Mouse (Mus musculus) c-Kit-negative CD71-positive TER-119-positive erythroid progenitor cells, embryonic 14.5 days (primary cell): ENCODE results near the gene Gp5.
"Not testable (repeated sequence)": the region's sequence is repeated elsewhere in the genome, so short reads cannot be mapped to it uniquely, and the experiment has no call there.

Source experiments
- DNase-seq: peaks from one replicate; pipeline ENCODE4 v3.0.0-alpha.2; 2013; ENCODE audit warnings: low read depth, low spot score

The Gp5 gene

DNA sequence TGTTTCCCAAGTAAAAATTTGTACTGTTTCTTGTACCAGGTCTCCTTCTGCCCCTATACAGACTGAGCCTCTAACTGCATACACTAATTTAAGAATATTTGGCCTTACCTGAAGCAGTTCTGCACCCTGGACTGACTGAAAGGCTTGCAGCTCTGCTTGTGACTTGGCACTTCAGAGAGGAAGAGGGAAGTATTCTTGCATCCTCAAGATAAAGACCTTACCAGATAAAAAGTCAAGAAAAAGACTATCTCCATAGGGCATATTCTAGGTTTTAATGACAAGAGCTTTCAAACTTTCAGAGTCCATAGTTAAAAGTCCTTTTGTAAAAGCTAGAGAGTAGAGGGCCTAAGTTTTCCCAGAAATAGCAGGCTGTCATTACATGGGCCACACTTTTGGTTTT is at the start of gene Gp5:
Gp5 (minus strand) TSS at position 133 of the 400 bp plus-strand sequence.
- no peak for DNase-seq

DNA sequence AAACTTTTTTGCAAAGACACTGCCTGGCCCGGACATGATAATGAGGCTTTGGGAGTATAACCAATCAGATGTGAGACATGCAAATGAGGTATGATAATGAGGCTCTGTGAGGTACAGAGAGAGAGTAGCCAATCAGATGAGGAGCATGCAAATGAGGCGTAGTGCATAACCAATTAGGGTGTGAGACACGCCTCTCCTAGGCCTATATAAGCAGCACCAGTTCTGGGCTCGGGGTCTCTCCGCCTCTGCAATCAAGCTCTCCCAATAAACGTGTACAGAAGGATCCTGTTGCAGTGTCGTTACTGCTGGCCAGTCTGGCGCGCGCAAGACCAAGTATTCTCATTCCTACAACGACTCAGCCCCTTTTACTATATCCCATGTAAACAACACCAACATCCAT is 42.9 kb upstream of the Gp5 start:
- DNase-seq = not testable (repeated sequence)

DNA sequence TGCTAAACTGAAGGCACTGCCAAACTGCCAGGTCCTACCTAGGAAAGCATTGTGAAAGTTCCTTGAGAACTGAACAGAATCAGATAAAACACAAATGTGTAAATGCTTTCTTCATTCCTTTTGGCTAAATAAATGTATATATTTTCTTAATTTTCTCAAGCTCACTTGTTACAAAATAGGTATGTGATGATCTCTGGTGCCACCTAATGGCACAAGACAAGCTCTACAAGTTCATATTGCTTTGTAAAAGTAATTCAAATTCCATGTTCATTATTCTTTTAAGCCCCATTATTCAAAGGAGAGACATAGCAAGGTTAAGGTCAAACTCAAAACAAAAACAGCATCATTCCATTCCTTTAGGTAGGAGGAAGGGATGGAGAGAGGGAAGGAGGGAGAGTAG is 3.7 kb upstream of the Gp5 start:
- DNase-seq = no peak

DNA sequence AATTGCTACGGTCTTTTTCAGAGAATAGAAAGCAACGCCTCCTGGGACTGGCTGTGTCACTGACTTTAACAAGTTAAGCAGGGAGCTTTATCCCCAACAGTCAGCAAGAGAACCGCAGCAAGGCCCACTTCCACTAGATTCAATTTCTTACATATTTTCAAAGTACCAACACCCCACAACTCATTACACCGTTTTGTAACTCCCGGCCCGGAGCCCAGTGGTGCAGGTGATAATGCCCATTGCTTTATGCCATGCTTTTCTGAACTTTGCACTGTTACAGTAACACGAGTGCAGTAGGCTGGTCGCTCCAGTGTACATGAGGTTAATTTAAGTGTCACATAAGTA is 436 bp downstream of the Gp5 start:
- no peak for DNase-seq

DNA sequence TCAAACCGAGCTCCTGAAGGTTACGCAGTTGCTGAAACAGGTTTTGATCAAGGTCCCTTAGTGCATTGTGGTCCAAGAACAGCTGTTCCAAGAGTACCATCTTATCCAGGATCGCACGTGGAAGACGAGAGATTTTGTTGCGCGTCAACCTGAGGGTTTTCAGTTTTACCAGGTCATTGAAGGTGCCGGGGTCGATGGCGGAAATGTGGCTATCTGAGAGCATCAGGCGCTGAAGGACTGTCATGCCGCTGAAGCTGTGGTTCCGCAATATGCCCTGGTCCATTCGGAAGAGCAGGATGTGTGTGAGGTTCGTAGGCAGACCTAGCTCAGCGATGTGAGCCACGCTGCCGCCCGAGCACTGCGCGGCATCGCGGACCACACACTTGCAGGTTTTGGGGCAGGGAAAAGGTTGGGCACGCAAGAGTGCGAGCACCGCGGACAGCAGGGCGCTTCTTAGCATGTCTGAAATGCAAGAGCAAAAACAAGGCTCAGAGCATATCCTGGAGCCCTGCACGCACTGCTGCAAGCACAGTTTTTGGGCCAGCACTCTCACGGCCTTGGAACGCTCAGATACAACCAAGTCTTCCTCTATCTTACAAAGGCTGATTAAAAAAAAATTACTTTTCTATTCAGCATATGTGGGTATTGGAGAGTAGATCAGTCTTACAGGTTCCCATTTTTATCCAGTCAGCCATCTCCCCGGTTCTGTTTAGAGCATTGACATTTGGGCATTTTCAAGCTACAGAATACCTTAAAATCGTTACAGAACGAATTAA is 996 bp downstream of the Gp5 start:
- no peak for DNase-seq

DNA sequence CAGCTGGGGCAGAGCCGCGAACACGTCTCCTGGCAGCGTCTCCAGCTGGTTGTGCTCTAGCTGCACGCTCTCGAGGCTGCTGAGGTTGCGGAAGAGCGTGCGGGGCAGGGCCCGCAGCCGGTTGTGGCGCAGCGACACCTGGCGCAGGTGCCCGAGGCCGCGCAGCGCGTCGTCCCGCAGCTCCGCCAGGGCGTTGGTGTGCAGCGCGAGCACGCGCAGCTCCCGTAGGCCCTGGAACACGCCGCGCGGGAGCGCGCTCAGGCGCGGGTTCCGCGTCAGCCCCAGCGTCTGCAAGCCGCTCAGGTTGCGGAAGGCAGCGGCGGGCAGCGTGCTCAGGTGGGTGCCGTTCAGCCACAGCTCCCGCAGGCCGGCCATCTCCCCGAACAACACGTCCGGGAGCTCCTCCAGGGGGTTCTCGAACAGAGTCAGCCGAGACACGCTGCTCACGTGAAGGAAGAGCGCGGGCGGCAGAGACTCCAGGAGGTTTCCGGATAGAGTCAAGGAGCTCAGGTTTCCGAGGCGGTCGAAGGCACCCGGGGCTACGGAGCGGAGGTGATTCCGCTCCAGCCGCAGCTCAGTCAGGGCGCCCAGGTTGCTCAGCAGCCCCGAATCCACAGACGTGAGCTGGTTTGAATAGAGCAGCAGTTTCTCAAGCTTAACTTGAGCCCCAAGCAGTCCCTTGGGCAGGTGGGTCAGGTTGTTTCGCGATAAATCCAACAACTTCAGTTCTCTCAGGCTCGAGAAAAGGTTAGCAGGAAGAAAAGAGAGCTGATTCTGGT is 1.8 kb downstream of the Gp5 start:
- no peak for DNase-seq

DNA sequence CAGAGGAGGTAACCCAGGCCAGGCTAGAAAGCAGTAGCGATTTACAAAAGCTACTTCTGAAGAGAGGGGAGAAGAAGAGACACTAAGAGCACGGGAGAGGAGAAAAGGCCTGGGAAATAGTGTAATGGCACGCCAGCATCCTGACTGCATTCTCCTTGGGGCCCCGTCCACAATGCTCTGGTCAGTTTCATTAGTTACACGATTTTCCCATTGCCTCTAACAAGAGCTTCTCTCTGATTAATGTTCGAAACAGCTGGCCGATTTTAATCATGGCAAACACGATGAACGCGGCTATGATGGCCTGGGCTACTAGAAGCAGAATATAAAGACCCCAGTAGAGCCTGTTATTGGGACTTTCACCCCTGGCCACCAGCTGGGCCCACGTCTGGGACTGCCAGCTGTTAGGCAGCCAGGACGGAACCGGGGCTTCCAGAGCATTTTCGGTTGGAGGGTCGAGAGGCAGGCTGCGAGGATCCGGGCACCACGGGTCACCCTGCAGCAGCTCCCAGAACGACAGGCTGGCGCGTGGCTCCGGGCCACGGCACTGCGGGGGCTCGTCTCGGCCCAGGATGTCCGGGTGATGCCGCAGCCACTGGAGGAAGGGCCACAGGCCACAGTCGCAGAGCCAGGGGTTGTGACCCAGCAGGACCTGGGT is 2.5 kb downstream of the Gp5 start:
- DNase-seq = no peak

DNA sequence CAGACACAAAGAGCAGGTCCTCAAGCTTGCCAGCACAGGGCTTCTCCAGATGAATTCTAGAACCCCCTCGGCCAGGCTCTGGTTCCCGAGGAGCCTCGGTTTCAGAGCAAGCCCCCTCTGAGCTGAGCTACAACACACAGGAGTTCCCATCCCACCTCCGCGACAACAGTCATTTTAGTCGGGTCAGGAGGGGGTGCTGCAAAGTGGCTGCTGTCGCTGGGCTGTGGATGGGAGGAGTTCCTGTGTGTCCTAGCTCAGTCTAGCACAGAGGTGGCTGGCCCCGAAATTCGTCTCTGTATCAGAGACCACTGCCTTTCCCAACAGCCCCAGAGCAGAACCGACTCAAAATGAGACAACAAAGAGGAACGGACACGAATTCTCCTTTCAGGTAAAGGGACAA is 3.3 kb downstream of the Gp5 start:
- DNase-seq = no peak

DNA sequence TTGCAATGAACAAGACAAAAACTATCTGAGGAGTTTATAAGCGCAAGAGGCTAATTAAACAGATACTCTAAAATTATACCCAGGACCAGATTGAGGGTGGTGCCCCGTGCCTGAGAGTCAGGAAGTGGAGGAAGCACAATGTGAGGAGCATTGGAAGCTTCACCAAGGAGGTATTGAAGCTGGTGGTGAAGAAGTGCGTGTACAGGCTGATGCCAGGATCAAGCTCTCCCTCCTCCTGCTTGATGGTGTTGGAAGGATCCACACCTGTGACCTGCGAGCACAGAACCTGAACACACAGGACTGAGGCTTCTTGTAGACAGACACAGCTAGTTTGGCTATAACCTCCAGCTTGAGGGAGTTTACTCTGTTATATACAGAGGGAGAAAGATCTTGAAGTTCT is 4.5 kb downstream of the Gp5 start:
- no peak for DNase-seq

DNA sequence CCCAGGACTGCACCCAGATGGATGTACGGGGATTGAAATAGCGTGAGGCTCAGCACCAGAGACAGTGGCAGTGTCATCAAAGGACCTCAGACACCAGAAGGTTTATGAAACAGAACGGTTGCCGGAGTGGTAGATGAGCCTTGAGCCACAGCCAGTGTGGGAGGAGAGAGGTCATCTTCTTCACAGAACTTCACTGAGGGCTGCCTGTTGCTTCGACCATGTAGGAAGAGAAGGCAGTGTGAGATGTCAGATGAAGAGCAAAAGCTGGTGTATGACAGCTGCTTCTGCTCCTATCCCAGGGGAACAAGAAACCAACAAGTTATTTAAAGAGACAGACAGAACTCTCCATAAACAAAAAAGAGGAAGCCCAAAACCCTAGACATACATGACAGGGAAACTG is 6.3 kb downstream of the Gp5 start:
- no peak for DNase-seq

DNA sequence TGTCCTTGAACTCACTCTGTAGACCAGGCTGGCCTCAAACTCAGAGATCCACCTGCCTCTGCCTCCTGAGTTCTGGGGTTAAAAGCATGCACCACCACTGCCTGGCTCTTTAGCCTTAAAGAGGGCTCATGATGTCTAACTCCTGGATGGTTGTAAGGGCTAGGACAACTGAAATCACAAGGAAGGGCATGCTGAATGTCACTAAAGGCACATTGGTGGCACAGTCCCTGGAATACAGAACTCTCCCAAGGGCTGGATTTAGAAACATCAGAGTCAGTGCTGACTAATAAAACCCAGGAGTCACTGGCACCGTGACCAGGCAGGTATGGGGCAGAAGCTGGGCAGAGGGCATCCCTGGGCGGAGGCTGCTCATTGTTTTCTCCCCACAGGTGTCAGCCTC is 7.2 kb downstream of the Gp5 start:
- DNase-seq = no peak

DNA sequence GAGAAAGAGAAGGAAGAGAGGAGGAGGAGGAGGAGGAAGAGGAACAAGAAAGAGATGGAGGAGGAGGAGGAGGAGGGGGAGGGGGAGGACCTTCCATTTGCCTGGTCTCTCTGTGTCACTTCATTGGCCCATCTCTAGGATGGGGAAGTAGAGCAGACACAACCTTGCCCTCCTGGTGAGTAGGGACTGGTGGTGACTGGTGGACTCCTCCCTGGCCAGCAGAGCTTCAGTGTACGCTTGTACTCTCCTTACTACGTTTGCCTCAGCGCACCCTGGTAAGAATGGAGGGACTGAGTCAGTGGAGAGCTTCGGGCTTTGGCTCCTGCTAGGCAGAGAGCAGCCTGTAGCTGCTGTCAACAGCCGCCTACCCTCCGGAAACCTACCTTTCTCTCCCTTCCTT is 7.9 kb downstream of the Gp5 start:
- no peak for DNase-seq

DNA sequence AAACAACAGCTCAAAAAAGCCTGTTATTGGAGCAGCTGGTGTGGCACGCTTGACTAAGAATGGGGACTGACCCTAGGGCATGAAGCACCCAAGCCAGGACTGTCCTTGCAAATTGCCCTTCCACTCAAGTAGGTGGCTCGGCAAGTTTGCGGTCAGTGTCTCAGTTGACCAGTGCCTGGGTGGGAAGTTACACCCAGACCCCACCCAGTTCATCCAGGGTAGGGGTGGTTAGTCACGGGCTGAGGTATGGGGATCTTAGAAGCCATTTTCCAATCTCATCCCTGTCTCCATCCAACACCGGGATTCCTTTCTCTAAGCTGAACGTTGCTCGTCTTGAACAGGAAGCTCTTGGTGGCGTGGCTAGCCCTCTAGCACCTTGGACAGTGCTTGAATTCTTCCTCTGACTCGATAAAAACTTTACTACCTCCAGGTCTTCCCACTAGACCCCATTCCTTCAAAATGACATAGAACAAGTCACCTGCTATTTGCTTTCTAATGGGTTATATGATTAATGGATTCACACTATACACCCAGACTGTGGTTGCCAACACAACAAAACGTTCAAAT is 10.8 kb downstream of the Gp5 start:
- DNase-seq = no peak

DNA sequence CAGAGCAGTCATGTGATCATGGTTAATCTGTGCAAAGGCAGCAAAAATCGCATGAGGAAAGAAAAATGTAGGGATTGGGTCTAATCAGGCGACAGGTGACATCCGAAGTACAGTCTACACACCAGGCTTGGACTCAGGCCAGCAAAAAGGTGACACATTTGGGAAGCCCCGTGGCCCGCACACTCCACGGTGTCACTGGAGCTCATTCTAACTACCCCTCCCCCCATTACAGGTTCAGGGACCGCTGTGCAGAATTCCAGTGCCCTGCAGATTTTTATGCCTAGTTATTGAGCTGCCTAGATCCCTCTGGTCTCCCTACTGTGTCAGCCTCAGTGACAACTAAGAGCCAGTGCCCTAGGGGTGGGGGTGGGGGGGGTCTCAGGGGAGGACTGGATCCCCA is 13.1 kb downstream of the Gp5 start:
- no peak for DNase-seq

DNA sequence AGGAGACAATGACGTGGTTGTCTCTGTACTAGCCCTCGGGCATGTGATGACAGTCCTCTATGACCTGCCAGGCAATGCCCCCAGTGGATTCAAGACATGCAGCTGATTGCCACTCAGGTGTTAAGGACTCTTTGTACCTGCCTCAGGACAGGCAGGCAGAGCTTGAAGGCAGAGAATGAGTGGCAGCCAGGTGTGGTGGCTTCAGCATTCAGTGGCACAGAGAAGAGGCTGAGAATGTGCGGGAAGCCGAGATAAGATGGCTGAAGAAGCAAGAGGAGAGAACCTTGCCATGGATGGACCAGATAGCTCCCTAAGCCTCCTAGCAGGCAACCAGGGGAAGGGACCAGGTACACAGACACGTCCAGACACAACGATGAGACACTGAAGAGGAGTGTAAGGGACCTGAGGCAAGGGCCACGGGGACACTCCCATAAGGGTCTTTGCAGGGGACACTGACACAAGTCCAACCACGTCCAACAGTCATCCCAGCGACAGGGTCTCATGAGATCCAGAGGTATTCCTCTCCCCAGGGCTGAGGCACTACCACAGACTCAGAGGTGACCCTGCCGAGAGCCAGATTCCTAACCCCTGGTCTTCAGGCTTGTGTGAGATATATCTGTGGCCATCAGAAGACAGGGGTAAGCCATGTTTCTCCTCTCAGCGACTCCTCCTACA is 13.8 kb downstream of the Gp5 start:
- DNase-seq = no peak

DNA sequence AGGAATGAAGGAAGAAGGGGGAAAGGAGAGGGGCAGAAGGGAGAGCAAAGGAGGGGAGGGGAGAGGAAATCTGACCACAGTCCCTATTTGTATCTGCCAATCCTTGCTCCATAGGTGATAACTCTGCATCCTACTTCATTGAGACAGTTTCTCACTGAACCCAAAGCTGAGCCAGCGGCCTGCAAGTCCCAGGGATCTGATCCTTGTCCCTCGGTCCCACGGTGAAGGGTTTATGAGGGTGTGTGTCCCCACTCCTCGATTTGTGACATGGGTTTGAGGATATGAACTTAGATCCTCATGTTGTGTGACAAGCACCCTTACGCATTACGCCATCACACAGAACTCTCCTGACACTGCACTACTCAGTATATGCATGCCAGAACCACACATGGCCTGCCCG is 15.5 kb downstream of the Gp5 start:
- no peak for DNase-seq

DNA sequence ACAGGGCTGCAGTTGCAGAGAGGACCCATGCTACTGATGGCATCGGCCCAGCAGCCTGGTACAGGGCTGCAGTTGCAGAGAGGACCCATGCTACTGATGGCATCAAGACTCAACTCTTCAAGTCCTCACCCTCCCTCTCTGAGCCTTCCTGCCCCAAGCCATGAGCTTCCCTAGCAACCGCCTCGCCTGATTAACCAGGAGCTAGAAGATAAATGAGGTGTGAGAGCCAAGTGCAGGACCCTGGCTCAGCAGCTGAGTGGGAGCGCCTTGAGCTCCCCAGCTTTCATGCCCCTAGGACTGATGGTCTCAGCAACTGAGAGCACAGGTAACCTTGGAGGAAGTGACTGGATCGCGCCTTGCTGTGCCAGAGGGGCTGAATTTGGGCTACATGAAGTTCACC is 20.1 kb downstream of the Gp5 start:
- no peak for DNase-seq

DNA sequence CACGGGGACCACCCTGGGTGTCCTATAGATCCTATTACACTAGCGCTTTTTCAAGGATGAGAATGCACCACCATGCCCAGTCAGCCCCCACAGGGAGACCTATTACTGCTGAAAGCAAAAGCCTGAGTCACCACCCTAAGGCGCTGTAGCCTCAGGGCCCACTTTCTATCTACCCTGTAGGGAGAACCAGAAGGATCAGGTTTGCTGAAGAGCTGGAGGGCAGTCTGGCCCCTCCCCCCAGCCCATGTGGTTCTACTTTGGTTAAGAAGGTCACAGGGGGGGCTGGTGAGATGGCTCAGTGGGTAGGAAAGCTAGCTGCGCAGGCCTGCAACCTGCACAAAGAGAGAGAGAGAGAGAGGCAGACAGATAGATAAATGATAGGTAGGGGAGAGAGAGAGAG is 24.9 kb downstream of the Gp5 start:
- no peak for DNase-seq

DNA sequence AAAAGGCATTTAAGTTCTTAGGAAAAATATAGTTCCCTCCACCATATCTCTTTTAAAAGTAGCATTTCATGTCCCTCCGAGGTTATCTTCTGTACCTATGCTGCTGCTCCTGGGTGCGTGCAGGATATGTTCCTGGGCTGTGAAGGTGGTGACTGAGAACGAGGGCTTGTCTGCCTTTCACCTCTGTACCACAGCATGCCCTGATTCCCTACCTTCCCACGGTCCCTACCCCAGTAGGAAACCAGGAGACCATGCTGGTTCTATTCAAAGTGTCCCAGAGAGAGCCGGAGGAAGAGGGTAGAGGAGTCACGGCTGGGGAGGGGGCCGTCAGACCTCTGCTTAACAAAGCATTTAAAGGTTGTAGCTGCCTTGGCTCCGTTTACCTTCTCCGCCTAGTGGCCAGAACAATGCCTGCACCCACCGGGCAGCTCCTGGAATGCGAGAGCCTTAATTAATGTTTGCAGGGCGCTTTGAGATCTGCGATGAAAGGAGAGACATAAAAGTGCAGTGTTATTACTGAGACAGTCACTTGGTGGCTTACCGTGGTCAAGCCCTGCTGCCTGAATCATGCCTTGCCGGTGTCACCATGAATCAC is 26.7 kb downstream of the Gp5 start:
- DNase-seq = no peak

DNA sequence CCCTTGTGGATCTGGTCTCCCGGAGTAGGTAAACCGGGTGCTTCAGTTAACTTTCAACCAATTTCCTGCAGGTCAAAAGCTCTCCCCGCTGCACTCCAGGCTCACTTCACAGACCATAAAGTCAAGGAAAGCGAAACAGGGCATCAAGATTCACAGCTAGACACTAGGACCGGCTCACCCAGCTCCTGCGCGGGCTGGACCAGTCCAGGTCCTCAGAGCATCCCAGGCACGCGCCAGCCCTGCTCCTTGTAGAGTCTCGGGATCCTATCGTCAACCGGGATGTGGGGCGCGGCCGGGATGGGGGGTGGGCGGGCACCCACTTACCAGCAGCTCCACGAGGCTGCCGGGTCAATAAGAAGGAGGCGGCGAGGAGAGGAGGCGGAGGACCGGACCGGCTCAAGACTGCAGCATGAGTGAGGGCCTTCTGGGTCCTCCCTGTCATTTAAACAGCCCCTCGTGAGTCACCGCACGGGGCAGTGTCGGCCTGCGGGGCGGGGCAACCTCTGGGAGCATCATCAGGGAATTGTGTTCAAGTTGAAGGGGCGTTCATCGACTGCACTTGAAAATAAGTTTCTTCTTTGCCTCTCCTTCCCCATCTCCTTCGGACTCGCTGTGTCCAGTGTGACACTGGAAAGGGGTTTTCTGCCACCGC is 27.6 kb downstream of the Gp5 start, which contains the start of gene Lrrc15:
Lrrc15 (minus strand) TSS at position 413 of the 652 bp plus-strand sequence.
- no peak for DNase-seq
